Mouse (Mus musculus) lung, postnatal 4 days (tissue): ENCODE measurements at regions not wholly inside any gene's neighbourhood (a gene's known extent, or its start where the extent isn't known, plus 50 kb on each side); places are given as distances from the start of the nearest gene placed in this dataset.

Source experiments
- DNase-seq, 2 experiments: peaks; one replicate each; pipeline ENCODE4 v3.0.0; 2021

- DNase-seq: no peak
Observed at GRCm38 (mm10) chr10:92625781-92626180, 96.4 kb downstream of the Nedd1 start.

GRCm38 (mm10) chr10:92615684-92616379 lies 106.4 kb downstream of the Nedd1 start:
- DNase-seq: no peak

DNA sequence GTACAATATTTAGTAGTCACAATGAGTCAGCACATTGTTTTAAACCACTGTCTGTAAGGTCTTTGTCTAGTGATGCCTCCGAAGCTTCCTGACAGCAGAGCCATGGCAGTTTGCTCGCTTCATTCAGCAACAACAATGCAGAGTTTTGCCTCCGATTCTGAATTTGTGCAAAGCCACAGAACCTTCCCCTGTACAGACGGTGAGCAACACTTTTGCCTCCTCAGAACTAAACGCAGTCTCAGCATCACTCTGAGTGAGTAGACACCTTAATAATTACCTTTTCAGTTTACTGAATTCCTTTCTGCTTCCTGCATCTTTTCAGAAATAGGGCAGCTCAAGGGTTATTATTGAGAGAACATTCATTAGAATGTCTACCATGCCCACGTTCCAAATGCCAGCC lies 107.9 kb downstream of the Nedd1 start:
- no peak for DNase-seq

DNA sequence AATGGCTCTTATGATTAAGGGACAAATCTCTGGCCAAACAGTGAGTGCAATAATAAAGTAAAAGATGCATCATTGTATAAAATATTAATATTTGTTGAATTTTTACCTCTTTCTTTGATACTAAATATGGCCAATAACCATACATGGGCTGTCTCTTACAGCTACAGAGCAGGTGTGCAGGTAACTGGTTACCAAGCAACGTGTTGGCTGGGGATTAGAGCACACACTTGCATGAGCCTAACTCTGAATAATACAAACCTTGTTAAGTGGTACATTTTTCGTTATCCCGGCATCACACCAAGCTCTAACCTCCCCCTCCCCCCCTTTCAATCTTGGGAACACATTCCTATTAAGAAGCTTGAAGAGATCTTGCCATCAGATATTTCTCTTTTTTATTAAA lies 111.2 kb downstream of the Nedd1 start:
- no peak for DNase-seq

DNA sequence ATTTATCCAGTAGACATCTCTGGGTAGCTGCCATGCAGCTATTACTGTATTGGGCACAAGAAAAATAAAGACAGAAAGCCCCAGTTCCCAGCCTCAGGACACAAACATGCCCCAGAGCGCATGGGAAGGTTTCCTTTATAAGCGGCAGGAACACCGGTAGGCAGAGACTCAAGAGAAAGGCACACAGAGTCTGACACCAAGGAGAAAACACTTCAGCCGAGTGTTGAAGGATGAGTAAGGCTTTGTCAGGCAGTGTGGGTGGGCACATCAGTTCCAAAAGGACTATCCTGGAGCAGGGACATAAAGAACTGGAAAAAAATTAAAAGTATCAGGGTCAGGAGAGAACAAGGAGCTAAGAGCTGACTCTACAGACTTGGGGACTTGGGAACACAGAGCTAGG lies 115.5 kb downstream of the Nedd1 start:
- no peak for DNase-seq

DNA sequence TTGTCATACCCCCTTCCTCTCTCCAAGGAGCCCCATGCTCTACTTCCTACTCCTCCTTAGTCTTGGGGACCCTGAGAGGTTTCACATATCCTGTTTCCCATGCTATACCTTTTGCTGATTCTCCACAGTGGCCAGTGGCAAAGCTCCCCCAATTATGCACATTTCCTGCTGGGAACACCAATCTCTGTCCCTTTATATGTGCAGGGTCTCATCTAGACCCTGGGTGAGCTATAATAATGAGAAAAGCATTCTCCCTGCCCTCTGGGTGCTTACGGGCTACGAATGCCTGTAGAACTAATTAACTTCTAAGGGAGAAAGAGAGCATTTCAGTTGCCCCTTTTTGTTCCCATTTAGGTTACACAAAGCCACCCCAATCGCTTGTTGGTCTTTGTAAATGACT lies 116.6 kb downstream of the Nedd1 start:
- no peak for DNase-seq

- no peak for DNase-seq
Observed at GRCm38 (mm10) chr10:92600116-92600515, 122.1 kb downstream of the Nedd1 start.

GRCm38 (mm10) chr10:92595496-92596355 lies 126.5 kb downstream of the Nedd1 start:
- DNase-seq: no peak

DNA sequence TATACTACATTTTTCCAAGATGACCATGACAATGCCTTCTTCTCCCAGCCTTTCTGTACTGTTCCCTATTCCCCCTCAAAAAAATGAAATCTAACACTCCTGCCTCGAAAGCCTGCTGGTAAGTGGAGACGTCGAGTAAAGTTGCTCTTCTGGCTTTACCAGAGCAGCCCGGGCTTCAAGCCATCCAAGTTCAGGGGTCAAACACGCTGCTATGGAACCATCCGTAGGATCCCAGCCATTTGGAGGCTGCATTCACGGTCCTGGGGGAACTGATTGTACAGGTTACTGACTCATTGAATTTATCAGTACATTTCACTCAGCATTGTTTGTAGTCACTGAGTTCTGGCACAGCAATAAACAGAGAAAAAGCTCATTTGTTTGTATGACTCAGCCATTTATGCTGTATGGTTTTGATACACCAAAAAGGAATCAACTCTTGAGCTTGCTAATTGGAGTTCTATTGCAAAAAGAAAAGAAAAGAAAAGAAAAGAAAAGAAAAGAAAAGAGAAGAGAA lies 128.2 kb downstream of the Nedd1 start:
- no peak for DNase-seq

DNA sequence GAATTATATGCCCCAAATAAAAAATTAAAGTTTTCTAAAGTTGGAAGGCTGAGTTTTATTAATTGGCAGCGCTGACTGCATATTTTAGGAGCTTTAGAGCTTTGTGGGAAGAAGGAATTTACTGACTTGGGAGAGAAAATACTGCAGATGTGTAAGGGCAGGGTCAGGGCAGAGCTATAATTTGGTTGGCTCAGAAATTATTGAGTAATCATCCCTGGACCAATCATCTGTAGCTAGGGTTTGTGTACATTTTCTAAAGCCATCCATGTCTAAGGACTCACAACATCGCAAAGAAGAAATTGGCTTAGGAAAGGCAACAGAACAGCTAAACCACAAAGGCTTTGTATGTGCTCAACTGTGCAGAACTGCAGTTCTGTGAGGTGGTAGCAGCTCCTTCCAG lies 143.3 kb downstream of the Nedd1 start:
- no peak for DNase-seq

DNA sequence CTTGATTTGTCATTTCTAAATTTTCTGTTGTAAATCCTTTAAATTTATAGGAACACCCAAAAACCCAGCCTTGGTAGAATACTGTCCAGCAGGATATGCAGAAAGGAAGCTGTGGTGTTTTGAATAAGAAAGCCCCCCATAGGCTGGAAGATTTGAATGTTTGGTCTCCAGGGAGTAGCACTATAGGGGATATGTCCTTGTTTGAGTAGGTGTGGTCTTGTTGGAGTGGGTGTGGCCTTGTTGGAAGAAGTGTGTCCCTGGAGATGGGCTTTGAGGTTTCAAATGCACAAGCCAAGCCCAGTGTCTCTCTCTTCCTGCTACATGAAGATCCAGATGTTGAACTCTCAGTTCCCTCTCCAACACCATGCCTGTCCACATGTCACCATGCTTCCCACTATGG lies 151.7 kb downstream of the Nedd1 start:
- no peak for DNase-seq

DNA sequence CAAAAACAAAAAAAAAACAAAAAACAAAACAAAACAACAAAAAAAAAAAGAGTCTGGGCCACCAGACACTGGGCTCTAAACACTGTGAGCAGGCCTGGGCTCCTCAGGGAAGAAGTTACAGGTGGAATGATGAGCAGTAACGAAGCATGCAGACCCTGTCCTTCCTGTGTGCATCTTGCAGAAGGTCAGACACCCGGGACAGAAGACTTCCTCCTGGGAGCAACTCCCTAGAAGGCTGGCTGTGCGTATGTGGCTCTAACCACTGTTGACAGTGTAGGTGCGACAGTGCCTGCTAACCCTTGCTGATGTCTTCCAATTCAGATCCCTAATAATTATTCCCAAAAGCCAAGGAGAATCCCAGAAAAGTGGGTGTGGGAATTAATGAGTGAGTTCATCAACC lies 164.8 kb downstream of the Nedd1 start:
- no peak for DNase-seq

DNA sequence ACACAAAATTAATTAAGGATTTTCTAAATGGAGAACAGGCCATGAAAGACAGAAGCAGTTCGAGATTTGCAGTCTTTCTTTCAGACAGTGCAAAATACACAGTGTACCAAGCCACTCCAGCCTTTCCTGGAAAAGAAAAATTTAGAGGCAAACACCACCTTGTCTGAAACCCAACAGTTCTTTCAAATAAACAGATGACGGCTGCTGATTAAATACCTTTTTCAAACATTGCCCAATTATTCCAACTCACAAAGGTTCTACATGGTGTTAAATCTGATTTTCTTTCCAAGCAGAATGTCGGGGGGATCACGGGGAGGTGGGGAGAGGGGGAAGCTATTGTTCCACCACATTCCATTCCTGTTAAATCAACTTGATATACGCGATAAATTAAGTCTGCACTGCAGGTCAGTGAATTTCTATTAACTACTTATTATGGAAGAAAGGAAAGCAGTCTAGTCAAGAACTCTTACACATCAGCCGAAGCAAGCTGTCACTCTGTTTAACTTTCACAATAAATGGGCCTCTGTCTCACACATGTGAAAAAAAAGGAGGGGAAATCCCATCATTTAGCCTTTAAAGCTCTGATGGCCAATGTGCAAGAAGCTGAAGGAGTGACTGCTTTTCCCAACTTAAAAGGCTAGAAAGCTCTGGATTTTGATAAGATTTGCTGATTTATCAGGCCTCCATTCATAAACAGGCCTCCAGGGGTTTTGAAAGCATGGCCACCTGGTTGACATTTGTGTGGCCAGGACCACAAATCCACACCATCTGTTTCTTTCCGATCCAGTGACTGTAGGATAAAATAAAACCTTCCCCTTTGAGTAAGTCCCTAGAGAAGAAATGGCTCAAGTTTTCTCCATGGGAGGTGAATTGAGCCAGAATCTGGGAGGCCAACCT lies 165.4 kb downstream of the Nedd1 start:
- no peak for DNase-seq

DNA sequence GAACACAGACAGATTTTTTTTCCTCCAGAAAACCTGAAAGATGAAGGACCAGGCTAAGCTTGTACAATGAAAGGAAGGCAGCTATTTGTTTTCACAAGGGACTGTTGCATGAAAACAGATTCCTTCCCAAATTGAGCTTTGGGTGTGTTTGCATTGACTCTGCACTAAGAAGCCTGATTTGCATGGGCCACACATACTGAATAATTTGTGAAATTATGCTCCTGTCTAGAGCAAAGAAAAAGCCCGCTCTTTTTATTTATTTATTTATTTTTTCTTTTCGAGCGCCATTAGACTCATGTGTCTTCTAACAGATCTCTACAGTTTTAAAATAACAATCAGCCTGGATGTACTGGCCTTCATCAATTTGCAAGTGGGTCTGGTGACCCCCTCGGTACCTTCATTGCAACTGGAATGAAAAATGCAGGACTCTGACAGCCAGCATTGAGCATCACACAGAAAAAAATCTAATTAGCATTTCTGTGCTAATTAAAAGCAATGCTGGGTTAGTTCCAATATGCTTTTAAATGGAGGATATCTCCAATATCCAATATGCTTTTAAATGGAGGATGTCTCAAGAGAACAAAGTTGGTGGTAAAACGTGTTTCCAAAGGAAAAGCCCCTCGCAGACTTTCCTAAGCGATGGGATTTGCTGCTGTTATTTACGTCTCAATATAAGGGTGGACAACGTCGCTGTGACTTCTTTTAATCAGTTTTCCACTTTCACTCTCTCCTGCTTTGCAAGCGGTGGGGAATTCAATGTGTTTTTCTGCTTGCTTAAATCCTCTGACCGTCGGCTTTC lies 166.3 kb downstream of the Nedd1 start:
- no peak for DNase-seq

- no peak for DNase-seq
Observed at GRCm38 (mm10) chr10:92553966-92554365, 168.3 kb downstream of the Nedd1 start.

- no peak for DNase-seq
Observed at GRCm38 (mm10) chr10:92548875-92549586, 173.2 kb downstream of the Nedd1 start.

DNA sequence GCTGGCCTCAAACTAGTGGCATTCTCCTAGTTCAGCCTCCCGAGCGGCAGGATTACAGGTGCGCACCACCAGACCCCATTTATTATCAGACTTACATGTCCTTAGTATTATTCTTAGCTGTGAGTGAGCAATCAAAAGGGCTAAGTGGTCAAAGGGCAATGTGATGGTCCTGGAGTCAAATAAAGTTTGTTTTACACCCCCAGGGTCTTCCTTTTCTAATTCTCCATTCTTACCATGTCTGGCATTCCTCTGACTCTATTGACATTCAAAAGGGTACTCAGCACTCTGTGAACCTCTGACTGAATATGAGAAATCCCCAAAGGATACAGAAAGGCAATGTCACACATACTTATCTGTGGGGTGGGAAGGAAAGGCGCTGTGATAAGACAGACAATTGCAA lies 183.8 kb downstream of the Nedd1 start:
- no peak for DNase-seq

DNA sequence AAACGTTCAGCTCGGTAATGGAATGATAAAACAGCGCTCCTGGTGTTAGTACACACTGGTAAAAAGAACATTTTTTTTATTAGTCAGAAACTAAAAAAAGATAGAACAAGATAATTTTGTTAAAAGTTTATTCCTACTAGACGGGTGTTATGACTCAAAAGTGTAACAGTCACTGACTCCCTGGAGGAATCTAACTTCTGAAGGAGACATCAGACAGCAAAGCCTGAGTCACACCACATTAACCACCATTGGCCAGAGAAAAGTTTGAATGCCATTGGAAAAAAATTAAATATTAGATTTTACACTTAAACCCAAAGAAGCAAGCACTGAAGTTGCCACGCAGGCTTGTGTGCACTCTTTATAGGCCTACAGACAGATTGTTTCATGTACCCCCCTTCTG lies 205.3 kb downstream of the Nedd1 start:
- DNase-seq: no peak

- no peak for DNase-seq
Observed at GRCm38 (mm10) chr10:92511769-92512168, 210.5 kb downstream of the Nedd1 start.

GRCm38 (mm10) chr10:92510677-92511076 lies 211.5 kb downstream of the Nedd1 start:
- no peak for DNase-seq

DNA sequence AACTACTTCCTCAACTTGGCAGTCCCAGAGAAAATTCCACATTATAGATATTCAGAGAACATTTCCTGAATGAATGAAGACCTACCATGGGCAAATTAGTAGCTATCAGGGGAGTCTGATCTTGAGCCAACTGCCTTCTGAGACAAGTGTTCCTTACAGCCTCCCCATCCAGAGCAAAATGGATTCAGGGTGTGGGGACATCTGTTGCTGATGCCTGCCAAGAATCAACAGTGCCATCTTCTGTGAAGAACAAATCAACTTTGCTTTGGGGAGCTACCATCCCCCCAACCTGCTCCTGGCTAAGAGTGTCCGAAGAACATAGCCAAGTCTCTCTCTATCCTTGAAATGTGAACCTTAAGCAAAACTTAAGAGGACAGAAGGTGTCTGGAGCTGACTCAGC lies 217.9 kb downstream of the Nedd1 start:
- no peak for DNase-seq

DNA sequence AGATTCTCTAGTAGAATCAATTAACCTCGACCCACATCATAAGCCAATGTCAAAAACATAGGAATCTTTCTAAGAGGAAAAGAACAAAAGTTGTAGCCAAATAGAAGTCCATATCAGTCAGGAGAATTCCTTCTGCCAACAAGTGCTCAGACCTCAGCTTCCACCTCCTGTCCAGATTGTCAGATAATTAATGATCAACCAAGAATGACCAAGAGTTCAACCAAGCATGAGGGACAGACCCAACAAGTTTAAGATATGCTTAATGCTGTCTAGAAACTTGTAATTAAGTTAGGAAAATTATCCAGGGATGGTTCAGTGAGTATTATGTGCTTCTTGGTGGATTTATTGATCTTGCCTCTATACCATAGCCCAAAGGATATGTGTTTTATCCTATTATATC lies 238.6 kb downstream of the Nedd1 start:
- DNase-seq: no peak
